Mouse (Mus musculus) midbrain, embryonic 12.5 days (tissue): ENCODE measurements around the gene Akt2. TPM values are rescaled to one million over a fixed set of nuclear protein-coding genes. Genes with fewer than 3 reads are reported as not detected.

ENCODE experiments used
- ATAC-seq: fragments of 200-750 bp; cut with Nextera tagmentation; 2 replicates; pipeline ENCODE4 v1.8.0; 2017; ENCODE audit warnings: low read depth, moderate TSS enrichment, moderate library complexity; ENCODE audit not compliant: low FRiP score
- H3K27ac ChIP-seq: fragments of 300-500 bp; sonication (generic); replicated peaks from 2 replicates; pipeline ENCODE4 v1.5.1; 2016; ENCODE audit warnings: mild to moderate bottlenecking
- H3K27me3 ChIP-seq: fragments of 300-500 bp; sonication (generic); 2 replicates; pipeline ENCODE4 v1.6.1; 2016; ENCODE audit warnings: mild to moderate bottlenecking
- H3K36me3 ChIP-seq: fragments of 300-500 bp; sonication (generic); 2 replicates; pipeline ENCODE4 v1.6.1; 2016
- H3K4me1 ChIP-seq: fragments of 300-500 bp; sonication (generic); 2 replicates; pipeline ENCODE4 v1.6.1; 2016
- H3K4me2 ChIP-seq: fragments of 300-500 bp; sonication (generic); replicated peaks from 2 replicates; pipeline ENCODE4 v1.6.1; 2016; ENCODE audit warnings: mild to moderate bottlenecking, moderate library complexity
- H3K4me3 ChIP-seq: fragments of 300-500 bp; sonication (generic); 2 replicates; pipeline ENCODE4 v1.5.1; 2016; ENCODE audit warnings: mild to moderate bottlenecking
- H3K9ac ChIP-seq: fragments of 300-500 bp; sonication (generic); replicated peaks from 2 replicates; pipeline ENCODE4 v1.6.1; 2016; ENCODE audit warnings: mild to moderate bottlenecking, moderate library complexity
- H3K9me3 ChIP-seq: fragments of 300-500 bp; sonication (generic); 2 replicates; pipeline ENCODE4 v1.6.1; 2016; ENCODE audit warnings: mild to moderate bottlenecking
- WGBS: fragments of 180-500 bp; shearing (Covaris S2); methylation state at CpG from one replicate; pipeline ENCODE4 v1.1.7; 2016; 5-methylcytosine and 5-hydroxymethylcytosine counted together
- polyA plus RNA-seq: library from polyadenylated mRNA; unstranded; fragments of >200 nt; fragmentation: Nextera tagmentation; extraction: Ambion mirVana; gene quantifications from 2 replicates; pipeline ENCODE4 v1.2.1, GENCODE M21; 2016

The Akt2 gene
- polyA plus RNA-seq, 1 experiment from 2014 or later = 90.9 TPM

- Histone ChIP-seq H3K36me3 (peaks cover 43% of the 10 kb centered on the region), H3K27me3 (peaks cover 65% of the 10 kb centered on the region), H3K27ac (no peak overlapping the region), H3K9me3 (no peaks in the 10 kb centered on the region), H3K4me3 (no peak overlapping the region), H3K9ac (no peak overlapping the region), H3K4me2 (no peak overlapping the region), H3K4me1 (peaks cover 8% of the 10 kb centered on the region; the same call in 1 of the 2 replicates)
- 77% methylated on average over 11 of the region's 11 CpGs for WGBS
- ATAC-seq = no peak
Measured at GRCm38 (mm10) chr7:27655545-27655944, 64.2 kb downstream of the Akt2 start.

DNA sequence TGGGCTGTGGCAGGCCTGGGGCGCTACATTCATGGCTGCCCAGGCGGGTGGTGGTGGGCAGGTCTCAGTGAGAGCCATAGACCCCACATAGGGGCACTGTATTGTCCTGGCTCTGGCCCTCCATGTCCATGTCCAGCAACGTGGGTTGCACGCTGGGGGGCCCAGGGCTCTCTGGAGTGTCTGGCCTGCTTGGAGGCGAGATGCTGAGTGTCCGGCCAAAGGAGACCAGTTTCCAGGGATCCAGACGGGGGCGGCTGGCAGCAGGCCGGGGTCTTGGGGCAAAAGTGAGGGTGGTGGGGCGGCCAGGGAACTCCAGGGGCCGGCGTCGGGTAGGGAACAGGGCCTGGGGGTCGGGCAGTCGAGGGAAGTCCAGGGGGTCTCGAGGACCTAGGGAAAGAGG, 65.2 kb downstream of the Akt2 start:
- Histone ChIP-seq H3K9ac (no peak overlapping the region), H3K4me1 (peaks cover 8% of the 10 kb centered on the region; the same call in 1 of the 2 replicates), H3K9me3 (no peaks in the 10 kb centered on the region), H3K27me3 (peaks cover 65% of the 10 kb centered on the region), H3K4me2 (no peak overlapping the region), H3K4me3 (no peak overlapping the region), H3K36me3 (peaks cover 53% of the 10 kb centered on the region), H3K27ac (no peak overlapping the region)
- 90% methylated on average over 16 of the region's 16 CpGs for WGBS
- no peak for ATAC-seq

- no peak for ATAC-seq
- Histone ChIP-seq H3K27ac (no peak overlapping the region), H3K36me3 (peaks cover 57% of the 10 kb centered on the region), H3K4me1 (peaks cover 8% of the 10 kb centered on the region; the same call in 1 of the 2 replicates), H3K4me2 (no peak overlapping the region), H3K9ac (no peak overlapping the region), H3K9me3 (no peaks in the 10 kb centered on the region), H3K4me3 (no peak overlapping the region), H3K27me3 (peaks cover 56% of the 10 kb centered on the region)
- 34% methylated on average over 43 of the region's 53 CpGs for WGBS
Measured at GRCm38 (mm10) chr7:27657824-27658395, 66.6 kb downstream of the Akt2 start.

DNA sequence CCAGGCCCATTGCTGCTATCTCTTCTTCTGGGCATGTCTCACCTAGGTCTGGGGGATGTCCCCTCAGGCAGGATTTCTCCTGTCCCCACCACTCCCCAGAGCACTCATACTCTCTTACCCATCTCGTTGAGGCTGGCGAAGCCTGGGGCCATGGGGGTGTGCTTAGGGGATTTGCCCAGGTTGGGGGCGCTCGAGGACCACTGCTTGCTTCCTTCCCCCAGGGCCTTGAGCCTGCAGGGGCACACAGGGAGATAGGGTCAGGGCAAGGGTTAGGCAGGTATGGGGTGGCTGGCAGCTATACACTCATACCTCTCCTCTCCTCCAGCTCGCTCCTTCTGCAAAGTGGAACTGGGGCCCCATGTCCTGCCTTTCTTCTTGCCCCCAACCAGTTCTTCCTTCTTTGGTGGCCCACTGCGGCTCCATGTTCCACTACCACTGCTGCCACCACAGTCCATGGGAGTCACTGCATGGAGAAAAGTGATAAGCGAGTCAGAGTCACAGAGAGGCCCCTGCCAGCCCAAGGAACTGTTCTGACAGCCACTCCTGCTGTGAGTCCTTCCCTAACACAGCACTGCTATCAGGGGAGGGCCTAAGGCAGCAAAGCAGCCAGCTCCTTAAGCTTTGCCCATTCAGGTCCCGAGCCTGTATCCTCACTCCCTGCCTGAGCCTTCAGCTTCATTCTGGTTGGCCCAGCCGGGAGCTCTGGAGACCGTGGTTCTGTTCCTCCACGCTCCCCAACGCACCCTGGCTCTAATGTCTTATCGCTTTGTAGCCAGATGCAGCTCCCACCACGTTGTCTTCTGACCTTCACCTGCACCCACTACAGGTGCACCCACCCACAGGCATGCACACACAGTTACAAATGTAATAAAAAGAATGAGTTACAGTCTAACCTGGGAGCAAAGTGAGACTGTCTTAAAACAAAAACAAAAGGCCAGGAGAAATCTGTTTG, 67.6 kb downstream of the Akt2 start:
- H3K4me2 ChIP-seq = no peak overlapping the region
- H3K4me3 ChIP-seq = no peak overlapping the region
- H3K4me1 ChIP-seq = peaks cover 8% of the 10 kb centered on the region; the same call in 1 of the 2 replicates
- H3K9me3 ChIP-seq = no peaks in the 10 kb centered on the region
- no peak overlapping the region for H3K27ac ChIP-seq
- ATAC-seq = no peak
- no peak overlapping the region for H3K9ac ChIP-seq
- WGBS = 62% methylated on average over 14 of the region's 14 CpGs
- peaks cover 62% of the 10 kb centered on the region for H3K36me3 ChIP-seq
- H3K27me3 ChIP-seq = peaks cover 46% of the 10 kb centered on the region

GRCm38 (mm10) chr7:27662038-27662437, 70.7 kb downstream of the Akt2 start:
- no peak overlapping the region for H3K4me2 ChIP-seq
- no peak overlapping the region for H3K9ac ChIP-seq
- no peak for ATAC-seq
- no peaks in the 10 kb centered on the region for H3K9me3 ChIP-seq
- H3K36me3 ChIP-seq = peaks cover 64% of the 10 kb centered on the region
- no peak overlapping the region for H3K27ac ChIP-seq
- peaks cover 25% of the 10 kb centered on the region for H3K27me3 ChIP-seq
- 87% methylated on average over 4 of the region's 4 CpGs for WGBS
- H3K4me1 ChIP-seq = no peaks in the 10 kb centered on the region
- H3K4me3 ChIP-seq = no peak overlapping the region

- H3K4me1 ChIP-seq = peaks cover 33% of the 10 kb centered on the region
- H3K9me3 ChIP-seq = no peaks in the 10 kb centered on the region
- ATAC-seq = no peak
- H3K9ac ChIP-seq = peak overlapping the region; percentile 98
- H3K4me3 ChIP-seq = peak overlapping the region; percentile 94
- peaks cover 21% of the 10 kb centered on the region for H3K36me3 ChIP-seq
- no peak overlapping the region for H3K27ac ChIP-seq
- H3K27me3 ChIP-seq = no peaks in the 10 kb centered on the region
- H3K4me2 ChIP-seq = peak overlapping the region; percentile 100
- 65% methylated on average over 9 of the region's 9 CpGs for WGBS
Measured at GRCm38 (mm10) chr7:27673064-27673574, 81.8 kb downstream of the Akt2 start.

DNA sequence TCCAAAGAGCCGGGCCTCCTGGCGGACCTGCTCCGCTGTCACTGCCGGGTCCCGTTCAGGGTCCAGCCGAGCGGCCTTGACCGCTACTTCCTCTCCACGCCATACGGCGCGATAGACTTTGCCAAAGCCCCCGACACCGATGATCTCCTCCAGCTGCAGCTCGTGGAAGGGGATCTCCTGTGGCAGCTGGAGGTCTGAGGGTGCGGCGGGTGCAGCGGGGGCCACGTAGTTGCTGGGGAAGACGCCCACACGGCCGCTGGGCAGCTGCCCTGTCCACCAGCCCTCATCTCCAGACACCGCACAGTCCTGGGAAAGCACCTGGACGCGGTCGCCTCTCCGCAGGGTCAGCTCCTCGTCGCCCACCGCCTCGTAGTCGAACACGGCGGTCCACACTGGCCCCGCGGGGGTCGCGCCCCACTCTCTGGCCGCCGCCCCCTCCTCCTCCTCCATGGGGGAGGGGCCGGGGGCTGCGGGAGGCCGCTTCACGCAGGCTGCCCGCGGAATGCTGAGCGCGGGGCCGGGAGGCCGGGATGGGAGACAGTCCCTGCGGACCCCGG, 82.3 kb downstream of the Akt2 start:
- Histone ChIP-seq H3K9me3 (no peaks in the 10 kb centered on the region), H3K4me1 (peaks cover 33% of the 10 kb centered on the region), H3K36me3 (peaks cover 20% of the 10 kb centered on the region; the same call in 1 of the 2 replicates), H3K27me3 (no peaks in the 10 kb centered on the region), H3K27ac (peak overlapping the region; percentile 87; the same call in 1 of the 2 replicates), H3K4me2 (peak overlapping the region; percentile 100), H3K9ac (peak overlapping the region; percentile 98), H3K4me3 (peak overlapping the region; percentile 94)
- ATAC-seq = peak; percentile 18; the same call in 1 of the 2 replicates
- 1% methylated on average over 52 of the region's 52 CpGs for WGBS

DNA sequence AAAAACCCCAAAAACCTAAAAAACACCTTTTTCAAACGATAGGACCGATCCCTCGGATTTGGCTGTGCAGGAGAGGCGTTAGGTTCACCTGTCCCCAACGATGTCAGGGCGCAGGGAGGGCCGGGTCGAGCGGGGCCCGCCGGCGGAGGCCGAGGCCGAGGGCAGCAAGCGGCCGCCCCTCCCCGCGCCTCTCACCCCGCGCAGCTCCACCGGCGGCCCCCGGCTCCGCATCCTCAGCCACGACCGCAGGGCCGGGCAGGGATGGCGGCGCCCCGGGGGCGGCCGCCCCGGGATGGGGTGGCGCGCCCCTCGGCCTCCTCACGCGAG, 82.8 kb downstream of the Akt2 start:
- ATAC-seq = no peak; the same call in 1 of the 2 replicates

DNA sequence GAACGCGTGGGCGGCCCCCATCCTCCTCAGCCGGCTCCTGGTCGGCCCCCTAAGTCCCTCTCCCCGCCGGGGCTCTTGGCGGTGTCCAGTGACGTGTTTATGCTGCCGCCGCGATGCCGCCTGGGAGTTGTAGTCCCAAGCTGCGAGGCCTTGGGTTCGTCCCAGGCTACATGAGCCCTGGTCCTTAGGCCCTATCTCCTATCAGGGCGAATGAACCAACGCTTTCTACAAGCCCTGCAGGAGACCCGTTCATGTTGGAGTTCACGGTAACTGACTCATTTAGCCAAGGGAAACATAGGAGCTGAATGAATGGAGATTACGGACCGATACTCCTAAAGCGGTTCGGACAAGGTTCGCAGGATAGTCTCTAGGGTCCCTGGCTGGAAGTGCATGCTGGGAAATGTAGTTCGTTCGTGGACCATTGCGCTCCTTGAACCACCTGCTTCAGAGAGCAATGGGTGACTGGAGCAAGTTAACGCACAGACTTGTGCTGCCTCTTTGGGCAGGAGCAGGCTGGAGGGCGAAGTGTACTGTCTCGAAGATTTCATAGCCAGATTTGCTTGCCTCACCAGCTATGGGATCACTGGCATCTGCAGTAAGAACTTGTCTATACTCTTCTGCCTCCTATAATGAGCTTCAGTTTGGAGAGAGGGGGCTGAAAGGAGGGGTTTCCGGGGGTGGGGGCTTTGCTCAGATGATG, 83.3 kb downstream of the Akt2 start, which contains the start of gene Map3k10:
TSS of gene Map3k10 (minus strand) at position 77 of the 700 bp plus-strand sequence.
- peak within 1 kb of the TSS; percentile 87 for H3K27ac ChIP-seq
- H3K4me2 ChIP-seq = peak within 1 kb of the TSS; percentile 100
- no peaks in the 10 kb centered on the region for H3K27me3 ChIP-seq
- WGBS = 1% methylated on average over 31 of the region's 31 CpGs
- peak within 1 kb of the TSS; percentile 94 for H3K4me3 ChIP-seq
- H3K9me3 ChIP-seq = no peaks in the 10 kb centered on the region
- ATAC-seq = peak; percentile 98
- peak within 1 kb of the TSS; percentile 98 for H3K9ac ChIP-seq
- H3K36me3 ChIP-seq = peaks cover 20% of the 10 kb centered on the region; the same call in 1 of the 2 replicates
- H3K4me1 ChIP-seq = peaks cover 33% of the 10 kb centered on the region

More for the DNA sequence above, 82.8 kb downstream of the Akt2 start:
- Histone ChIP-seq H3K9ac (peak overlapping the region; percentile 98), H3K27ac (peak overlapping the region; percentile 87), H3K9me3 (no peaks in the 10 kb centered on the region), H3K27me3 (no peaks in the 10 kb centered on the region), H3K4me3 (peak overlapping the region; percentile 94), H3K4me2 (peak overlapping the region; percentile 100), H3K4me1 (peaks cover 33% of the 10 kb centered on the region), H3K36me3 (peaks cover 20% of the 10 kb centered on the region; the same call in 1 of the 2 replicates)
- WGBS = 0% methylated on average over 29 of the region's 38 CpGs

GRCm38 (mm10) chr7:27675222-27675612, 83.9 kb downstream of the Akt2 start:
- WGBS = 35% methylated on average over 14 of the region's 14 CpGs
- Histone ChIP-seq H3K4me3 (peak overlapping the region; percentile 94), H3K36me3 (peaks cover 16% of the 10 kb centered on the region; the same call in 1 of the 2 replicates), H3K4me2 (peak overlapping the region; percentile 100), H3K4me1 (peaks cover 31% of the 10 kb centered on the region), H3K9me3 (no peaks in the 10 kb centered on the region), H3K27ac (peak overlapping the region; percentile 87; the same call in 1 of the 2 replicates), H3K9ac (peak overlapping the region; percentile 98), H3K27me3 (no peaks in the 10 kb centered on the region)
- ATAC-seq = no peak

DNA sequence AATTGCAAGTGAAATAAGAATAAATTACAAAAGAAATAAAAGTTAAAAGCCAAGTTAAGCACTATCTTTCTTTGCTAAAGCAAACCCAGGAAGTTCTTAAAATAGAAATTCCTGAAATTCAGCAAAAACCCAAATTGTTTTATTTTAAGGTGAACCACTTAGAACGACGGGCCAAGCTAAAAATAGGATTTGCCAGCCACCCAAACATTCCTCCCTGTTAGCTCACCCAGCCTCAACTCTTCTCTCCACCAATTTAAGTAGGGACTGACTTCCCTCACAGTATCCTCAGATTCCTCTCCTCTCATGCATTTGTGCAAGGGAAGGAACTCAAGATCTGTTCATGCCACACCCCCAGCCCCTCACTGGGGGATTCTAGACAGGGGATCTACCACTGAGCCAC, 91.9 kb downstream of the Akt2 start:
- no peak overlapping the region for H3K27ac ChIP-seq
- peaks cover 5% of the 10 kb centered on the region for H3K4me1 ChIP-seq
- H3K4me2 ChIP-seq = no peak overlapping the region
- 65% methylated on average over 2 of the region's 2 CpGs for WGBS
- H3K36me3 ChIP-seq = no peaks in the 10 kb centered on the region
- H3K9me3 ChIP-seq = no peaks in the 10 kb centered on the region
- no peaks in the 10 kb centered on the region for H3K27me3 ChIP-seq
- H3K9ac ChIP-seq = no peak overlapping the region
- ATAC-seq = no peak
- no peak overlapping the region for H3K4me3 ChIP-seq
